Mouse (Mus musculus) liver, adult 2 months (tissue): Measurements from ENCODE around the gene Pon3. TPM values are rescaled to one million over a fixed set of nuclear protein-coding genes. Genes with fewer than 3 reads are reported as not detected.

ENCODE experiments used
- DNase-seq: peaks from one replicate; pipeline ENCODE4 v3.0.0-alpha.2; 2011; ENCODE audit warnings: low read depth, low spot score; ENCODE audit errors: extremely low read depth
- H3K27ac ChIP-seq: fragments of 200-500 bp; replicated peaks from 2 replicates; pipeline ENCODE4 v1.5.1; 2012; ENCODE audit warnings: low read depth, mild to moderate bottlenecking, control low read depth, inconsistent platforms, low read length; ENCODE audit not compliant: insufficient read depth
- H3K27me3 ChIP-seq: fragments of 200-500 bp; 2 replicates; pipeline ENCODE4 v1.6.1; 2012; ENCODE audit warnings: mild to moderate bottlenecking, moderate library complexity, low read length, inconsistent platforms; ENCODE audit not compliant: control insufficient read depth, insufficient read depth
- H3K36me3 ChIP-seq: fragments of 200-500 bp; 2 replicates; pipeline ENCODE4 v1.6.1; 2012; ENCODE audit warnings: low read length, inconsistent platforms; ENCODE audit not compliant: control insufficient read depth, insufficient read depth
- H3K4me1 ChIP-seq: fragments of 200-500 bp; 2 replicates; pipeline ENCODE4 v1.6.1; 2011; ENCODE audit warnings: low read length; ENCODE audit not compliant: control insufficient read depth, insufficient read depth
- H3K4me3 ChIP-seq: fragments of 200-500 bp; 2 replicates; pipeline ENCODE4 v1.5.1; 2011; ENCODE audit warnings: low read depth, mild to moderate bottlenecking, control low read depth, low read length, moderate library complexity; ENCODE audit not compliant: insufficient read depth
- H3K79me2 ChIP-seq: fragments of 200-500 bp; 2 replicates; pipeline ENCODE4 v1.6.1; 2012; ENCODE audit warnings: inconsistent platforms, mild to moderate bottlenecking, low read length, moderate library complexity; ENCODE audit not compliant: control insufficient read depth, insufficient read depth
- H3K9ac ChIP-seq: fragments of 200-500 bp; 2 replicates; pipeline ENCODE4 v1.6.1; 2012; ENCODE audit warnings: low read depth, mild to moderate bottlenecking, control low read depth, inconsistent platforms, low read length
- CTCF ChIP-seq: fragments of 200-500 bp; IDR thresholded peaks from 2 replicates; pipeline ENCODE4 v1.5.1; 2011; ENCODE audit warnings: low read depth, low read length, control low read depth
- POLR2A ChIP-seq: fragments of 200-500 bp; IDR thresholded peaks from 2 replicates; pipeline ENCODE4 v1.6.1; 2011; ENCODE audit warnings: low read length, control low read depth; ENCODE audit not compliant: insufficient read depth; ENCODE audit errors: extremely low read depth
- WGBS: fragments of 180-500 bp; shearing (Covaris S2); methylation state at CpG from one replicate; pipeline ENCODE4 v1.1.7; 2018; 5-methylcytosine and 5-hydroxymethylcytosine counted together
- polyA plus RNA-seq: library from polyadenylated mRNA; depleted of rRNA; stranded (reverse); fragments of >200 nt; gene quantifications from 2 replicates; pipeline ENCODE4 v1.2.3, GENCODE M21; 2012
- total RNA-seq: library from RNA; depleted of rRNA; stranded (reverse); fragments of >200 nt; gene quantifications from 2 replicates; pipeline ENCODE4 v1.2.3, GENCODE M21; 2014

Pon3 gene
- total and polyA plus RNA-seq, 2 experiments: 38.5 to 148 TPM

DNA sequence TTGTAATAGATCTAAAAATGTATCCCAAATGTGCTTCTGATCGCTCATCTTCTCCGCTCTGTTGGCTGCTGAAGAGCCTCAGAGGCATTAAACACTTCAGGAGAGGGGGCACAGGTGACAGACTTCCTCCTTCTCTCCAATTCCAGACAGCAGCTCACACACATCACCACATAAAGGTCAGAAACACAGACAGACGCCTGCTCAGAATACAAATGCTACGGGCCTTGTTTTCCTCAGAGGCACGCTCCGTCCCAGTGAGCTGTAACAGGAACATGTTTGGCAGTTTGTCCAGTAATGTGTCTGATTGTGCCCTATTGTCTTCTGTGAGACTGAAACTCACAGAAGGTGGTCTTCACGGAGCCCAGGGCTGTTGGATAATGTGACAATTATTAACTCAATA, 26.3 kb upstream of the Pon3 start:
- DNase-seq: peak; percentile 19
- H3K4me3 ChIP-seq: no peak overlapping the region
- 79% methylated on average over 7 of the region's 7 CpGs for WGBS
- peaks cover 16% of the 10 kb centered on the region for H3K4me1 ChIP-seq
- H3K27ac ChIP-seq: peak overlapping the region; percentile 16; the same call in 1 of the 2 replicates
- H3K36me3 ChIP-seq: peaks cover 11% of the 10 kb centered on the region
- TF ChIP-seq POLR2A (no peak), CTCF (no peak)
- H3K79me2 ChIP-seq: peaks cover 2% of the 10 kb centered on the region; the same call in 1 of the 2 replicates
- H3K9ac ChIP-seq: no peak overlapping the region
- H3K27me3 ChIP-seq: no peaks in the 10 kb centered on the region

GRCm38 (mm10) chr6:5280576-5281305, 24.7 kb upstream of the Pon3 start:
- no peak overlapping the region for H3K9ac ChIP-seq
- H3K36me3 ChIP-seq: peaks cover 25% of the 10 kb centered on the region
- DNase-seq: peak; percentile 77
- peaks cover 16% of the 10 kb centered on the region for H3K4me1 ChIP-seq
- H3K4me3 ChIP-seq: no peak overlapping the region
- 63% methylated on average over 6 of the region's 6 CpGs for WGBS
- H3K27ac ChIP-seq: no peak overlapping the region
- TF ChIP-seq CTCF (no peak), POLR2A (no peak)
- H3K79me2 ChIP-seq: no peaks in the 10 kb centered on the region; the same call in 1 of the 2 replicates
- no peaks in the 10 kb centered on the region for H3K27me3 ChIP-seq

- no peak for DNase-seq
- TF ChIP-seq POLR2A (no peak), CTCF (no peak)
- no peaks in the 10 kb centered on the region for H3K27me3 ChIP-seq
- H3K79me2 ChIP-seq: no peaks in the 10 kb centered on the region; the same call in 1 of the 2 replicates
- peaks cover 32% of the 10 kb centered on the region for H3K36me3 ChIP-seq
- no peak overlapping the region for H3K4me3 ChIP-seq
- peaks cover 11% of the 10 kb centered on the region for H3K4me1 ChIP-seq
- 67% methylated on average over 5 of the region's 5 CpGs for WGBS
- no peak overlapping the region for H3K27ac ChIP-seq
- H3K9ac ChIP-seq: no peak overlapping the region
Measured at GRCm38 (mm10) chr6:5277972-5278371, 21.9 kb upstream of the Pon3 start.

GRCm38 (mm10) chr6:5269641-5270040, 13.6 kb upstream of the Pon3 start:
- TF ChIP-seq CTCF (no peak), POLR2A (no peak)
- WGBS: 79% methylated on average over 6 of the region's 6 CpGs
- peaks cover 39% of the 10 kb centered on the region for H3K36me3 ChIP-seq

DNA sequence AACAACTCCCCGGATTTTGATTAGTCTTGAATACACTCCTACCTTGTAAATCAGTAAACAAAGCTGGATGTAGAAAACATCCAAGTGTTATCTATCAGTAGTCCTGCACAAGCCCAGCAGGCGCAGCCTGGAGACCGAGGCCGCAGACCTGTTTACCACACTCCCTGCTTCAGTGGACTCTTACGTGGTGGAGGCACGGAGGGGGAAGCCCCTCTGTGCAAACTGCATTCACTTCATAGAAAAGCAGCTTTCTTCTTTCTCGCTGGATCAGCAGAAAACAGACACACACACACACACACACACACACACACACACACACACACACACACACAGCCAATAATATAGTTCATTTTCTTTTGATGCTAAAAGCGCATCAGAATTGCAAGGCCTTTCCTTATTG, 8.7 kb upstream of the Pon3 start:
- H3K4me1 ChIP-seq: peaks cover 3% of the 10 kb centered on the region
- H3K9ac ChIP-seq: no peak overlapping the region
- no peak overlapping the region for H3K4me3 ChIP-seq
- H3K27me3 ChIP-seq: no peaks in the 10 kb centered on the region
- peaks cover 27% of the 10 kb centered on the region for H3K36me3 ChIP-seq
- H3K27ac ChIP-seq: no peak overlapping the region
- H3K79me2 ChIP-seq: no peaks in the 10 kb centered on the region
- TF ChIP-seq CTCF (no peak), POLR2A (no peak)
- no peak for DNase-seq
- WGBS: 84% methylated on average over 8 of the region's 8 CpGs

More at GRCm38 (mm10) chr6:5269641-5270040, 13.6 kb upstream of the Pon3 start:
- H3K27ac ChIP-seq: no peak overlapping the region
- no peak overlapping the region for H3K4me3 ChIP-seq
- H3K27me3 ChIP-seq: no peaks in the 10 kb centered on the region
- H3K79me2 ChIP-seq: no peaks in the 10 kb centered on the region
- H3K9ac ChIP-seq: no peak overlapping the region
- no peaks in the 10 kb centered on the region for H3K4me1 ChIP-seq
- no peak for DNase-seq
